Mouse (Mus musculus): ENCODE measurements around the gene Brpf3.

DNA sequence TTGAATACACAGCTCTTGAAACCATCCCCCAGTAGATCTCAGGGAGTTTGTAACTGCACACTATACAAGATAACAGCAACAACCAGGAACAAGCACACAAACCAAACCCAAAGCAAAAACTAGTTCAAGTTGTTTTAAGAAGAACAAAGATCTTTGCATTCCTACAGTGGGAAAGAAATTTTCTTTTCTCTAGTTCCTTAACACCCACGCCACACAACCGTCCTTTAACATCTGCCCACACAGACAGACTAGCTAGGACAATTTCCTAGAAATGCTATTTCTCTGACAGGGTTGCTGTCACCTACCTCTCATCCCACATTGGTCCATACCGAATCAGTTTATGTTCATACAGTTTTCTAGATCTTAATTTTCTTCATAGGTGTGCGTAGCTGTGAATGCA lies 3.9 kb upstream of the Brpf3 start:
- TF ChIP-seq POLR2A (IDR thresholded peaks at IDR 0.05; ENCODE audit: borderline replicate concordance, extremely low read depth, low read depth, low read length), result no peak
- TF ChIP-seq CTCF (IDR thresholded peaks at IDR 0.05; ENCODE audit: insufficient read depth, low read length), result no peak

Data from lung, adult 2 months (tissue).